Mouse (Mus musculus) granulocyte monocyte progenitor cell, adult 5-6 weeks (primary cell): ENCODE measurements around the gene Mthfd1. TPM values are rescaled to one million over a fixed set of nuclear protein-coding genes. Genes with fewer than 3 reads are reported as not detected.
A peak's percentile ranks its signal among the peaks of the same experiment; 100 is the strongest.

Experiments used
- ATAC-seq: replicated peaks from 2 replicates; pipeline ENCODE4 v1.8.0; 2016; ENCODE audit warnings: mild to moderate bottlenecking, moderate TSS enrichment, inconsistent platforms; ENCODE audit not compliant: poor library complexity, severe bottlenecking
- total RNA-seq, 2 experiments: library from RNA; stranded (forward) in 1 of 2; stranded (reverse) in 1 of 2; fragments of 200-712, 200-1000 nt in 1 of 2; fragments of >200 nt in 1 of 2; fragmentation: Nextera tagmentation in 1 of 2; gene quantifications; 2 replicates each; pipeline ENCODE4 v1.2.3; 2014 to 2017

Mthfd1 gene
- total RNA-seq, 2 experiments from 2014 or later: 47.7 to 106 TPM

DNA sequence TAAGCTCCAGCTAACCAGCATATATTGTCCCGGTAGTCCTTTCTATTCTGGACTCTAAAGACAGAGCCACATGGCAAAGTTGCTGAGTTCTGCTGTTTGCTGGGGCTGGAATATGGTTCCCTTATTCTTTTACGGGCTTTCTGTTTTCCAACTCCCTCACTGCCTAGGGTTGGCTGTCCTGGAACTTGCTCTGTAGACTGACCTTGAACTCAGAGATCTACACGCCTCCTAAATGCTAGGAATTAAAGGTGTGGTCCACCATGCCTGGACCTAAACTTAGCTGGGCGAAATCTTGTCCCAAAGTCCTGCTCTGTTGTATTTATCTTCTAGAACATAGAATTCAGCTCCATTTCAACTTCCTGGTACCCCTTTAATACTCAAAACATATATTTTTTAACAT lies 6.5 kb downstream of the Mthfd1 start:
- no peak for ATAC-seq

DNA sequence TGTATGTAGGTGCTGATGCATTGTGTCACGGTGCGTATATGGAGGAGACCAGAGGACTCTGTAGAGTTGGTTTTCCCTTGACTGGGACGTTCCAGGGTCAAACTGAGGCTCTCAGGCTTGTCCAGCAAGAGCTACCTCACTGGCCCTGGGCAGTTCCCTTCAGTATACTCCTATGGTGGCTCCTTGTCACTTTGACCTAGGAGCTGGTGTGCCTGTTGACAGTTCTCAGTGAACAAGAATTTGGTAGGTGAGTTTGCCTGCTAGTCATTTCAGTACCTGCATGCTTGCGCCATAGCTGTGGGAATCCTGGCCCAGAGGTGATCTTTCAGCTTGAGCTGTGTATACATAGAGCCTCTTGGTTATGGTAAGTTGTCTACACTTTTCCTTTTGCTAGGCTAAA lies 7.8 kb downstream of the Mthfd1 start:
- no peak for ATAC-seq

DNA sequence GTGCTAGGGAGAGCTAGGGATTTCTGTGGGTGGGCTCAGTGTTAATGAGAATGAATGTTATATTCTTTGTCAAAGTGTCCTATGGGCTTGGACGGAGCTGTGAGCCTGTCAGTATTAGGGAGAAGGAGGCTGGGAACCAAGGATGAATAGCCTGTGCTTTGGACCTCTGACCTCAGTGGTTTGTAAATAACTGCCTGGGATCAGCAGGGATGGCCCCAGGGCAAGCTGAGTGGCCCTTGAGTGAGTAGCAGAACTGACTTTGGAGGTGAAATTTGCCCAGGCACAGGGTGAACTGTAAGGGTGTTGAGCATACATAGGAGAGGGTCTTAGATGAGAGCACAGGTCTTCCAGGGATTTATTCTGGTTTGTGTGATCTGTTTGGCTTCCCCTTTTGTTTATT lies 8.8 kb downstream of the Mthfd1 start:
- no peak for ATAC-seq

DNA sequence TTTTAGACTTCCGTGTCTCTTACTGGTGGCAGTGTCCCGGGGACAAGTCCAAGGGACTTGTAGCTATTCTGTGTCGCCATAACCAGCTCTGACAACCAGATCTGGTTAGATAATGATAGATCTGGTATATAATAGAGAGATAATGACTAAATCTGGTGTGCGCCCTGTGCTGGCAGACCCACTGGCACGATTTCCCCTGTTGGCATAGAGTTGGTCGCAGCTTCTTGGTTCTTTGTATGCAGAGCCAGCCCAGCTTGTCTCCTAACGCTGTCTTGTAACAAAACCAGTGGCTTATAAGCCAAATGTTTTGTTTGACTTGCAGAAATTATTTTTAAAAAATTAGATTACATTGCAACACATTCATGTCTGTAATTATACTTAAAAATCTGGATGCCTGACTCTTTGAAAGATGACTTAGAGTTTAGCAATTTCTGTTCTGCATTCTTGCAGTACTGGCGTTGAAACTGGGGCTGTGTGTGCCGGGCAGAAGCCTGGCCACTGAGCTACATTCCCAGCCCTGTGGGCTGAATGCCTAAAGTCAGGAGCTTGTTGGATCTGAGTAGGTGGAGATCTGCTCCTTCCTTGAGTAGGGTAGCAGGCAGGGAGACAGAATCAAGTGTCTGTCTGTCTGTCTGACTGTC lies 9.3 kb downstream of the Mthfd1 start:
- ATAC-seq: 0 out of 2 replicates have a peak, but pooled peaks have one; percentile 33

DNA sequence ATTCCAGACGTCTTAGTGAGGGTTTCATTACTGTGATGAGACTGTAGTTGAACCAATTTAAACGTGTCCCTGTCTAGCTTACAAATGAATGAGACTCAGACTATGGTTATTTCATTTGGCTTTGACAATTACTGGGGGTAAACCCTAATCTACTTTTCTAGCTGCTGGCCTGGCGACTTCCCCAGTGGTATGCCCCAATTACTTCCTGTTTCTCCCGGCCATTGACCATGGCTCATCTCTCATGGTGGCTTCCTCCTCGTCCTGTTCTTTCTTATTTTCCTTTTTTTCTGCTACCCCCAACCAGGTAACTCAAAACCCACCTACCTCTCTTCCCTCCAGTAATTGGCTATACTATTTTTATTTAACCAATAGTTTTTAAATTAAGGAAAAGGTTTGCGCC lies 9.9 kb downstream of the Mthfd1 start:
- ATAC-seq: peak; percentile 66; the same call in 1 of the 2 replicates

DNA sequence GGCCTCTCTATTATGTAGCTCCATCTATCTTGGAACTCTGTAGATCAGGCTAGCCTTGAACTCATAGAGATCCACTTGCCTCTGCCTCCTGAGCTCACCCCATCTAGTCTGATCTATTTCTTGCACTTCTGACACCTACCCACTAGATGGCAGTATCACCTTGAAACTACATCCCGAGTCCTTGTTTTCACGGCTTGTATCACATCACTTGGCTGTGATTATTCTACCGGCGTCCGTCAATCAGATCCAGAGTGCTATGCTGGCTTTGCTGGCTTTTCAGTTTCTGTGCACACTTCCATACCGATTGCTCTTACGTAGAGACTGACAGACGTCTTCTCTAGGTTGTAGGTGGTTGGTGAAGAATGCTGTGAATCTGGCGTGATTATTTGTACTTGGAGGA lies 11.8 kb downstream of the Mthfd1 start:
- ATAC-seq: peak; percentile 83

DNA sequence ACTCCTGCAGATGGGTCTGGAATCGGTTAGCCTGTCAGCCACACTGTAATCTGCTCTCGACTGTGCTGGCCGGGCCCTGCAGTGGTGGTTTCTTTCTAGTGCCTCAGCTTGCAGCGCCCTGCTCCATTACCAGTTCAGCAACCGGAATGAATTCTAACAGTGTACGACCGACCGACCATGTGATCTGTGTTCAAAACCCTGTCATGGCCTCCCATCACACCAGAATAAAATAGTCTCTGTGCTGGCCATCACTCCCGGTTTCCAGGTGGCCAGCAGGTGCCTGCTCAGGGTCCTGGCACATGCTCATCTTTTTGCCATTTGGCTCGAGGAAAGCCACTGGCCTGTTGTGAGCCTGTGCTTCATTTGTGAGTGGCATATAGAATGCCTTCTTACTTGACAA lies 13.6 kb downstream of the Mthfd1 start:
- no peak for ATAC-seq

DNA sequence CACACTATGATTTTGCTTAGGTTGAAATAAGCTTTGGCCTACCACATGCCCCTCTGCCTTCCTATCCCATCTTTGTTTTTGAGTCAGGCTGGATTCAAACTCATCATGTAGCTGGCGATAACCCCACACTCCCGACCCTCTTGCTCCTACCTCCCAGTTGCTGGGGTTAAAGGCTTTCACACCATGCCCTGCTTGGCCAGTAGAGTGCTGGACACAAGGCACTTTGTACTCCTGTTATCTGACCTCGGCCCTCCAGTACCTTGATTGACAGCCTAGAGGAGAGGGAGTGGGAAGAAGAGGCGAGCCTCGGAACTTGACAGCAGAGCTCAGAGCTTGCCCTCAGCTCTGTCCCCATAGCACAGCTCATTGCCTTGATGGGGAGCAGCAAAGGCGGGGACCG lies 14.1 kb downstream of the Mthfd1 start:
- no peak for ATAC-seq

DNA sequence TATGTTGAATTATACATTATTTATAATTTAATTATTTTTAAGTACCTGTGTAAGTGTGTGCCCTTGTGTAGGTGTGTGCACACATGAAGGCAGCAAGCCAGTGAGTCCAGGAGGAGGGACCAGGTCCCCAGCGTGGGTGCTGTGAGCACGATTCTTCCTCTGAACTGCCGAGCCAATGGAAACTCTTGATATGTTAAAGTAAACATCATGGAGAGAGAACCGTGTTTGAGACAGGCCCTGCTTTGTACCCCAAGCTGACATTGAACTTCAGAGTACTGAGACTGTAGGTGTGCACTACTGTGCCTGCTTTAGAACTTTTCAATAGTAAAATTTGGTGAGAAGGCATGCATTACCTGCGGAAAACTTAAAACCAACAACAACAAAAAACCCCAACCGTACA lies 16.4 kb downstream of the Mthfd1 start:
- no peak for ATAC-seq

DNA sequence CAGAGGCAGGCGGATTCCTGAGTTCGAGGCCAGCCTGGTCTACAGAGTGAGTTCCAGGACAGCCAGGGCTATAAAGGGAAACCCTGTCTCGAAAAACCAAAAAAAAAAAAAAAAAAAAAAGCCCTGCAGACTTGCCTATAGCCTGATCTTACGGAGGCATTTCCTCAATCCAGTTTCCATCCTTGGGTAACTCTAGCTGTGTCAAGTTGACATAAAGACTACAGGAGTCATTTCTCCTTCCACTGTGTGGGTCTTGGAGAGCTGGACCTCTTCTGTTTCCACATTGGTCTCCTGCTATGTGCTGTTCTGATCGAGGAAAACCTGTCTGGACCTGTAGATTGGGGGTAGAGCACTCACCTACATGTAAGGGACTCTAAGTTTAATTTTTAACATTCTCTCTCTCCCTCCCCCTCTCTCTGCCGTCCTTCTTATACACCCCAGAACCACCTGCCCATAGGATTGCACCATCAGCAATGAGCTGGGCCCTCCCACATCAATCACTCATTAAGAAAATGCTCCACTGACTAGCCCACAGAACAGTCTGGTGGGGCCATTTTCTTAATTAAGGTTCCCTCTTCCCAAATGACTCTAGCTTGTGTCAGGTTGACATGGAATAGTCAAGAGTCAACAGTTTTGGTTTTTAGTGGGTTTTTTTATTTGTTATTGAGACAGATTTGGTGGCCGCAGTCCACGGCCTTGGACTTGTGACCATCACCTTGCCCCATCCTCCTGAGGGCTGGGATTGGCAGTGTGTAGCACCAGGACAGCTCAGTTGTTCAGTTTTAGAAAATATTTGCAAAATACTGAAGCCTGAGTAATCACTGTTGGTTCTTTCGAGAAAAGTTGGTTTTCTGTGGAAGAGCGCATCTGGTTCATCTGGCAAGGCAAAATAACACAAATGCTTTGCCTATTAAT lies 17.8 kb downstream of the Mthfd1 start:
- peak; percentile 89 for ATAC-seq

DNA sequence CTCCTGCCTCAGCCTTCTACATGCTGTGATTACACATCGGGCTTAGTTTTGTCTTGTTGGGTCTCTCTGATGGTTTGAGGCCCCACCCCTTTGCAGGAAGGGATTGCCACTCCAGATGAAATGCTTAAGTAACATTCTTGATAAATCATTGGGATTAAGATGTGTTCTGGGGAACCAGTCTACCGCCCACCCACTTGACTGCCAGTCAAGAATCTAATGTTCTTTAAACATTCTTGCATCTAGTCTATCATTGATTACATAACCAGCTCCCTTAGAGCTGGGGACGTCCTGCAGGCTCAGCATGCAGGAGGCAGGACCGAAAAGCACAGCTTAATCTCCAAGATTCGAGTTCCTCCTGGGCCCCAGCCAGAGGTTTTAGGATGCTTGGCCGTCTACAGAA lies 23.1 kb downstream of the Mthfd1 start:
- ATAC-seq: no peak

DNA sequence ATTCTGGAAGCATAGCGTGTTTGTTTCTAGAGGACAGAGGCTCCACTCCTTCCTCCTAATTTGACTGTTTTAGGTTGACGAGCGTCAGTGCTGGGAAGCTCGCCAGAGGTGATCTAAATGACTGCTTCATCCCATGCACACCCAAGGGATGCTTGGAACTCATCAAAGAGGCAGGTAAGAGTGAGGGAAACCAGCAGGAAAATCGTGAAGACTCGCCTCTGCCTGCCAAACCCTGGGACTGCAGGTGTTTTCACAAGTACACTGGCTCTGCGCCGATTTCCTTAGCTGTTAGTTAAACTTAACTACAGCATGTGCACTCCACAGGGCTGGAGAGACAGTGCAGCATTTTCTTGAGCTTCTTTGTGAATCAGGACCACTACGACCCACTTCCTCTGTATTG lies 25.5 kb downstream of the Mthfd1 start:
- no peak for ATAC-seq

DNA sequence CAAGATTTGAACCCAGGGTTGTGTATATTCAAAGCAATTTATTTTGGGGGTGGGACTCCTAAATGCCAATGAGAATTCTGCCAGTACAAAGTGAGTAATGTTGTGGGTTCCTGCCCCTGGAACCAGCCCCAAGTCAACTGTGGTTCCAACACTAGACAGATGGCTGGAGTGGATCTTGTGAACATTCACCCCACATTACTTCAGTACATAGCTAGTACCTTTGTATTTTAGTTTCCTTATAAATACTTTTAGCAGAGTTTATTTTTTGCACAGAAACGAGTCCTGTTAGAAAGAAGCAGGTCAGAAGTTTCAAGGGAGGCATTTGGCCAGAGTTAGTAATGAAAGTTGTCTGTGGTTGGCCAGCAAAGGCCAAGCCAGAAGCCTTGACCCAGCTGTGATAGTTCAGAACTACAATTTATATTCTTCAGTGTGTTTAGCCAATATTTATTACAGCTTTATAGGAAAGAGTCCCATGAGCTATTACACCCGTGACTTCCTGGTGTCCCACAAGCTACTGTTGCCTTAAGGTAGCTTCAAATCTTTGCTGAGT lies 26.1 kb downstream of the Mthfd1 start:
- ATAC-seq: no peak

DNA sequence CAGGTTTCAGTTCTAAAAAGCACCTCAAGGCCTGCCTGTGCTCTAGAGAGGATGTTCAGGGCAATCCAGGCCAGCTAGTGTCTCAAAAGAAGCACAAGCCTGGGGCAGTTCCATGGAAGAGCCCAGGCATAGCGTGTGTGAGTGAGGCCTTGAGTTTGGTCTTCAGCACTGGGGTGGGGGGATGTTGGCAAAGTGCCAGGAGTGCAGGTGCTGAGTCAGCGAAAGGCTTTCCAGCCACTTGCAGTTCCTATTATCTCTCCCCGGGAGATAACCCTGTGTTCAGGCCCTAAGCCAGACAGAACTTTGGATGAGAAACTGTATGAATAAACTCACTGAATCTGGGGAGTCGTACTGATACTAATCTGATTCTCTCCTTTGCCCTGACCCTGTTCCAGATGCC lies 27.0 kb downstream of the Mthfd1 start:
- ATAC-seq: no peak

DNA sequence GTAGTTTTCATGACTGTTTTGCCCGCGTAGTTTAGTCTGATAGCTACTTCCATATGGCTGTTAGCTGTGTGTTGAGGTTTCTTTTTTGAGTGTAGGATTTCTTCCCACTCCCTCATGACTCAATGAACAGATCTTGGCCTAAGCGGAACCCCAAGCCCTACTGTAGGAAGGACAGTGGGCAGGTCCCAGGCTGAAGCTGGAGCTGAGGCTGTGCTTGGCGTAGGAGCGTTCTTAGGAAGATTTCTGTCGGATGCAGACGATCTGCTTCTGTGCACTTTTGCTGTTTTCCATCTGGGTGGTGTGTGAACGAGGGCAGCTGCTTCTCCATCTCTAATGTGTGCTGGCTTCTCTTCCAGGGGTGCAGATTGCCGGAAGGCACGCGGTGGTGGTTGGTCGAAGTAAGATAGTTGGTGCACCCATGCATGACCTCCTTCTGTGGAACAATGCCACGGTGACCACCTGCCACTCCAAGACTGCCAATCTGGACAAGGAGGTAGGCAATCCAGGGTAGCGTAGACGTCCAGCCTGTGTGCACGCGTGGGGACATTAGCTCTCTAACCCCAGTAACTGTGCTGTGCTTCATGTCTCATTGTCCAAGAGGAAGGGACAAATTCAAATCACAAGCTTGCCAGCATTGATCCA lies 27.6 kb downstream of the Mthfd1 start:
- ATAC-seq: no peak

DNA sequence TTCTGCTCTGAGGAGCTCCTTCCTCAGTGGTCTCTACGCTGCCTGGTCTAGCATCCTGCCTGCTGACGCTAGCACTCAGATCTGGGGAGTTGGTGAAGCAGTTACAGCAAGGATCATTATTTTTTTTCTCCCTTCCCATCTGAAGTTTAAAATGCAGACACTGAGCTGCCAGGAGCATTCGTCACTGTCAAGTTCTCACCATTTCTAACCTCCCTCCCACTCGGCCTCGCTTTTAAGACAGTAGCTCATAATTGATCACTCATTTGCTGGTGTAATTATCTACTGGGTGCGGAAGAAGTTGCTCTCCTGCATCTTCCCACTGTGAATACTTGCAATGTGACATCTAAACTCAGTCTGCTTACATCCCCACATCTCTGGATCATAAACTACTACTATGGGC lies 30.3 kb downstream of the Mthfd1 start:
- ATAC-seq: no peak

DNA sequence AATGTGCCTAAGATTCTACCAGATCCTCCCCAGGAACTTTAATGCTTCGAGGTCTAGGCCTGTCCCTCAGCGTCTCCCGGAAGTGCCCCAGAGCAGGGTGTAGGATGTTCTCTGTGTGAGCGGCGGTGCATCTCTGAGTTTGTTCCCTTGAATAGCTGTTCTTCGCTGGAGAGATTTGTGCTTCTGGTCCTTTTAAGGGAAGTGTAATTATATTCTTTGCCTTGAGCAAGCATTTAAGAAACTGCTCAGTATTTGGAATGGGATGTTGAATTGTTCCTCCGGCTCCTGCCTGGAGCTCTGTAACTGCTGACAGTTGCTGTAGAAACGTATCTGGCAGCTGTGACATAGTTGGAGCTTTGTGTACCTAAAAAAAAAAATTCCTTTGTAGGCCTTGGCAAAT lies 32.9 kb downstream of the Mthfd1 start:
- no peak for ATAC-seq

DNA sequence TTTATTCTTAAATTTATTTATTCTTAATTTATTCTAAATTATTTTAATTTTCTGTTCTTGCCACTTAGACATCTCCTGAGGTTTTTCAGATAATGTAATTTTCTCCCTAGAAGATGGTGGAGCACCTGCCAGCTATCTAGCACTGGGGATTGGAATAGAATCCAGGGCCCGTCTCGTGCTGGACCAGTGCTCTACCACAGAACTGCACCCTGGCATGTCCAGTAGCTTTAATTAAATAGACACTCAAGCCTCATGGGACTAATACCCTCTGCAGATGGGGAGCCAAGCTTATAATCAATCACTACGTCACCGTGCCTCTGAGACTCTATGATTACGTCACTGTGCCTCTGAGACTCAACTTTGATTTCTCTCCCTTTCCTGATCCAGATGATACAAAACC lies 33.4 kb downstream of the Mthfd1 start:
- ATAC-seq: no peak

DNA sequence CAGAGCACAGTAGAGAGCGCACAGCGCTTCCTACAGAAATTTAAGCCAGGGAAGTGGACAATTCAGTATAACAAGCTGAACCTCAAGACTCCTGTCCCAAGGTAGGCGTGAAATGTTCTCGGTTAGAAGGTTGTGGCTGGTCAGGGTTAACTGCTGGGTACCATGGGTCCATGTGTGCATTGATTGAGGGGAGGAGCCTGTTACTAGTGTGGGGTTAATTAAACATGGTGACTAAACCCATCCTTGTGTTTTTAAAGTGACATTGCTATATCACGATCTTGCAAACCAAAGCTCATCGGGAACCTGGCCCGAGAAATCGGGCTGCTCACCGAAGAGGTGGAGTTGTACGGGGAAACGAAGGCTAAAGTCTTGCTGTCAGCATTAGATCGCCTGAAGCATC lies 34.3 kb downstream of the Mthfd1 start:
- no peak for ATAC-seq

DNA sequence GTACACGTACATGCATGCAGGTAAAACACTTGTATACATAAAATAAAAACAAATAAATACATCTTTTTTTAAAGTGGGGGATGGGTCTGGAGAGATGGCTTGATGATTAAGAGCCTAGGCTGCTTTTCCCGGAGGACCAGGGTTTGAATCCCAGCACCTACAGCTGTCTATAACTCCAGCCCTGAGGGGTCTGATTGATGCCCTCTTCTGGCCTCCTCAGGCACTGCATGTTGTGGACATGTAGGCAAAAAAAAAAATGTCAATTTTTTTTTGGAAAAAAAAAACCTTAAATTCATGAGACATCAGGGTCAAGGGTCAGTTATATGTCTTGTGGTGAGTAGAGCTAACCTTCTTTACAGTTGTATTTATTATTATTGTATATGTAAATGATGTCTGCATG lies 35.2 kb downstream of the Mthfd1 start:
- ATAC-seq: peak; percentile 40; the same call in 1 of the 2 replicates

DNA sequence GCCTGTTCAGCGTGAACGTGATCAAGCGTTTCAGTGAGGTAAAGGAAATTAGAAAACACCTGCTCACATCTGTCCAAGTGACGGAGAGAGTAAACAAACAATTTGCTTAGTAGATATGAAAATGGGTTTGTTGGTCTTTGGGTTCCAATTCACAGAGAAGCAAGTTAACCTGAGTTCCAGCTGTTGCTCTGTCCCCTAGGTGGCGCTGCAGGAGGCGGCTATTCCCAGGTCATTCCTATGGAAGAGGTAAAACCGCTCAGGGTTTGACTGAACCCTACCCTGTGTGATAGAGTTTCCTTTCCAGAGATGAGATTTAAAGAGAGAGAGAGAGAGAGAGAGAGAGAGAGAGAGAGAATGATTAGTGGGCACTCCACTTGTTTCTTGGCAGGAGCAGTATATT lies 38.1 kb downstream of the Mthfd1 start:
- ATAC-seq: peak; percentile 40
